Mouse (Mus musculus): Measurements from ENCODE around the gene Eef1akmt3.
"Not testable (repeated sequence)": the region's sequence is repeated elsewhere in the genome, so short reads cannot be mapped to it uniquely, and the experiment has no call there.

Eef1akmt3 gene

GRCm38 (mm10) chr10:127041274-127041766 lies at the start of gene Eef1akmt3, which contains the start of gene Mettl1:
Eef1akmt3 (minus strand) TSS chr10:127041513.
Mettl1 (plus strand) TSS chr10:127041414.
- no peak for DNase-seq (ENCODE audit: low spot score in 2 of 2)

- DNase-seq (ENCODE audit: low spot score in 2 of 2) = no peak
These were observed 49.5 kb upstream of the Eef1akmt3 start for GRCm38 (mm10) chr10:127090560-127091411.

- DNase-seq (ENCODE audit: low spot score in 2 of 2) = no peak
These were observed 44.3 kb upstream of the Eef1akmt3 start for GRCm38 (mm10) chr10:127085633-127086032.

- no peak for DNase-seq (ENCODE audit: low spot score in 2 of 2)
These were observed 43.7 kb upstream of the Eef1akmt3 start for GRCm38 (mm10) chr10:127085052-127085451.

- DNase-seq (ENCODE audit: low spot score in 2 of 2) = no peak
These were observed 42.6 kb upstream of the Eef1akmt3 start for GRCm38 (mm10) chr10:127083915-127084306.

GRCm38 (mm10) chr10:127083292-127083914 lies 42.1 kb upstream of the Eef1akmt3 start:
- DNase-seq (ENCODE audit: low spot score in 2 of 2) = no peak

- no peak for DNase-seq (ENCODE audit: low spot score in 2 of 2)
These were observed 40.8 kb upstream of the Eef1akmt3 start for GRCm38 (mm10) chr10:127081996-127082620.

GRCm38 (mm10) chr10:127080901-127081780 lies 39.8 kb upstream of the Eef1akmt3 start:
- DNase-seq (ENCODE audit: low spot score in 2 of 2) = no peak

GRCm38 (mm10) chr10:127079665-127080391 lies 38.5 kb upstream of the Eef1akmt3 start:
- DNase-seq (ENCODE audit: low spot score in 2 of 2) = no peak

GRCm38 (mm10) chr10:127078677-127079575 lies 37.6 kb upstream of the Eef1akmt3 start:
- DNase-seq (ENCODE audit: low spot score in 2 of 2) = no peak

- no peak for DNase-seq (ENCODE audit: low spot score in 2 of 2)
These were observed 36.8 kb upstream of the Eef1akmt3 start for GRCm38 (mm10) chr10:127078001-127078676.

- no peak for DNase-seq (ENCODE audit: low spot score in 2 of 2)
These were observed 36.2 kb upstream of the Eef1akmt3 start for GRCm38 (mm10) chr10:127077515-127077914.

- DNase-seq (ENCODE audit: low spot score in 2 of 2) = peak; percentile 63 to 73
These were observed 34.8 kb upstream of the Eef1akmt3 start for GRCm38 (mm10) chr10:127076082-127076481.

GRCm38 (mm10) chr10:127075651-127076050 lies 34.3 kb upstream of the Eef1akmt3 start:
- DNase-seq (ENCODE audit: low spot score in 2 of 2) = no peak

GRCm38 (mm10) chr10:127075080-127075479 lies 33.8 kb upstream of the Eef1akmt3 start, which contains the start of gene Agap2:
Agap2 (plus strand) TSS chr10:127075284.
- peak; percentile 81 to 86 for DNase-seq (ENCODE audit: low spot score in 2 of 2)

GRCm38 (mm10) chr10:127073981-127074380 lies 32.7 kb upstream of the Eef1akmt3 start:
- no peak for DNase-seq (ENCODE audit: low spot score in 2 of 2)

- not testable (repeated sequence) for DNase-seq (ENCODE audit: low spot score in 2 of 2)
These were observed 31.7 kb upstream of the Eef1akmt3 start for GRCm38 (mm10) chr10:127072969-127073368.

GRCm38 (mm10) chr10:127072270-127072669 lies 31.0 kb upstream of the Eef1akmt3 start:
- not testable (repeated sequence) for DNase-seq (ENCODE audit: low spot score in 2 of 2)

- DNase-seq (ENCODE audit: low spot score in 2 of 2) = no peak
These were observed 29.9 kb upstream of the Eef1akmt3 start for GRCm38 (mm10) chr10:127071203-127071602.

Data from thymus, postnatal 10 days (tissue).